ENCODE assay signal across 8 mouse cellular contexts in genomic region chr10:128583644-128584043, GRCm38 (mm10). TPM values are rescaled to one million over a fixed set of nuclear protein-coding genes. Genes with fewer than 3 reads are reported as not detected.
DNase-seq lines count a peak whose midpoint lies in the region; ATAC-seq and TF ChIP-seq lines count a peak whose summit lies in the region.
"Had no signal": no experiment of that assay in that cellular context is flagged by ENCODE, and none has a peak within 500 bp of the region (broad histone marks: within the 10 kb centered on the region; RNA-seq: fewer than 3 reads in every experiment).

No protein-coding gene starts in this region.

- H3K36me3 ChIP-seq in ES-Bruce4 (ENCODE audit: control insufficient read depth, insufficient read depth, low read length, poor library complexity, severe bottlenecking) = peaks cover 13% of the 10 kb centered on the region; the same call in 1 of the 2 replicates
- H3K36me3 ChIP-seq in intestine, postnatal 0 days (ENCODE audit: control insufficient read depth, insufficient read depth) = peaks cover 25% of the 10 kb centered on the region
- H3K36me3 ChIP-seq in forebrain, embryonic 12.5 days (replicated peaks) = no peaks in the 10 kb centered on the region
- H3K36me3 ChIP-seq: liver, embryonic 15.5 days had no signal

- H3K4me2 ChIP-seq in intestine, postnatal 0 days (replicated peaks; ENCODE audit: low read depth) = peak overlapping the region; percentile 35
- H3K4me2 ChIP-seq in forebrain, embryonic 12.5 days = no peak overlapping the region
- H3K4me2 ChIP-seq: liver, embryonic 15.5 days had no signal

- H3K27me3 ChIP-seq in ES-Bruce4 (ENCODE audit: control insufficient read depth, insufficient read depth, low read length, poor library complexity, severe bottlenecking) = no peaks in the 10 kb centered on the region
- peaks cover 4% of the 10 kb centered on the region; the same call in 1 of the 2 replicates for H3K27me3 ChIP-seq in intestine, postnatal 0 days (replicated peaks; ENCODE audit: control insufficient read depth, insufficient read depth, low read length)
- H3K27me3 ChIP-seq in forebrain, embryonic 12.5 days = peaks cover 57% of the 10 kb centered on the region

- TF ChIP-seq CTCF in ES-Bruce4 (IDR thresholded peaks at IDR 0.05; ENCODE audit: low read depth, low read length) = no peak
- TF ChIP-seq CTCF in gastrocnemius, adult 2 months (IDR thresholded peaks at IDR 0.05) = no peak
- TF ChIP-seq CTCF in intestine, postnatal 0 days (IDR thresholded peaks at IDR 0.05; ENCODE audit: low read depth) = no peak

- TF ChIP-seq EP300 in ES-Bruce4 (IDR thresholded peaks at IDR 0.05; ENCODE audit: insufficient read depth, low read depth, low read length) = no peak

- no peak overlapping the region for H3K9ac ChIP-seq in ES-Bruce4 (ENCODE audit: low read depth, poor library complexity, severe bottlenecking)
- H3K9ac ChIP-seq in intestine, postnatal 0 days (ENCODE audit: low read depth, low read length) = 0 out of 2 replicates have a peak overlapping the region, but pooled peaks have one; percentile 0
- H3K9ac ChIP-seq in forebrain, embryonic 12.5 days = no peak overlapping the region
- H3K9ac ChIP-seq: liver, embryonic 15.5 days had no signal

- DNase-seq in ZHBTc4 (ENCODE audit: low read depth, low spot score) = peak; percentile 58
- DNase-seq in gastrocnemius, adult 2 months = peak; percentile 82
- peak; percentile 91 for DNase-seq in lung, postnatal 36 days
- no peak for DNase-seq in left cerebral cortex, postnatal 36 days (ENCODE audit: low spot score in 2 of 2)

- H3K4me1 ChIP-seq in ES-Bruce4 (ENCODE audit: control insufficient read depth, insufficient read depth, low read length) = peaks cover 6% of the 10 kb centered on the region
- H3K4me1 ChIP-seq in intestine, postnatal 0 days (replicated peaks; ENCODE audit: control insufficient read depth, insufficient read depth, low read length) = 0 out of 2 replicates have a peak, but pooled peaks cover 5% of the 10 kb centered on the region
- H3K4me1 ChIP-seq in forebrain, embryonic 12.5 days = no peaks in the 10 kb centered on the region

- intact Hi-C loops in gastrocnemius, adult 2 months (cut with DNase I) = no loop called here
- intact Hi-C loops in left cerebral cortex, postnatal 36 days (cut with DNase I) = no loop called here

- H3K9me3 ChIP-seq in ES-Bruce4 (replicated peaks; ENCODE audit: control insufficient read depth, insufficient read depth, low read length, poor library complexity, severe bottlenecking) = no peaks in the 10 kb centered on the region
- no peaks in the 10 kb centered on the region for H3K9me3 ChIP-seq in intestine, postnatal 0 days (ENCODE audit: control insufficient read depth)
- no peaks in the 10 kb centered on the region for H3K9me3 ChIP-seq in forebrain, embryonic 12.5 days
- H3K9me3 ChIP-seq: liver, embryonic 15.5 days had no signal

- no peak for ATAC-seq in intestine, postnatal 0 days
- ATAC-seq in forebrain, embryonic 12.5 days (ENCODE audit: low FRiP score) = no peak; the same call in 1 of the 2 replicates

- no peak for TF ChIP-seq POLR2A in ES-Bruce4 (IDR thresholded peaks at IDR 0.05; ENCODE audit: insufficient read depth, low read length)

- H3K4me3 ChIP-seq in ES-Bruce4 (ENCODE audit: low read depth, low read length) = peak overlapping the region; percentile 27
- peak overlapping the region; percentile 64 for H3K4me3 ChIP-seq in gastrocnemius, adult 2 months
- no peak overlapping the region for H3K4me3 ChIP-seq in intestine, postnatal 0 days (ENCODE audit: low read depth, low read length)
- H3K4me3 ChIP-seq in forebrain, embryonic 12.5 days (replicated peaks) = no peak overlapping the region
- H3K4me3 ChIP-seq: liver, embryonic 15.5 days had no signal

- WGBS in intestine, postnatal 0 days = 32% methylated on average over 7 of the region's 7 CpGs
- WGBS in forebrain, embryonic 12.5 days = 25% methylated on average over 7 of the region's 7 CpGs

- peak overlapping the region; percentile 11; the same call in 1 of the 2 replicates for H3K27ac ChIP-seq in ES-Bruce4 (ENCODE audit: insufficient read depth, low read length)
- H3K27ac ChIP-seq in gastrocnemius, adult 2 months = peak overlapping the region; percentile 86
- peak overlapping the region; percentile 57; the same call in 1 of the 2 replicates for H3K27ac ChIP-seq in intestine, postnatal 0 days (ENCODE audit: low read depth, low read length)
- H3K27ac ChIP-seq in forebrain, embryonic 12.5 days = no peak overlapping the region
- H3K27ac ChIP-seq: liver, embryonic 15.5 days had no signal

RNA-seq across cellular contexts. Expression of gene Erbb3, which starts 5.8 kb away (rescaled TPM):
- polyA plus RNA-seq in ES-Bruce4 (2011; ENCODE audit: insufficient read depth, insufficient read length, low read depth, missing spikeins) = 39.4 and 41.7 TPM in 2 replicates
- 1 to 10 TPM; 1.6 to 2.6 TPM for total RNA-seq in gastrocnemius, adult 2 months (2021)
- polyA plus RNA-seq in intestine, postnatal 0 days (2015; fragmentation: Nextera tagmentation; extraction: Ambion mirVana) = 22.3 and 23.8 TPM in 2 replicates
- polyA plus RNA-seq in forebrain, embryonic 12.5 days (2016; fragmentation: Nextera tagmentation; extraction: Ambion mirVana) = 2.0 TPM in 2 replicates
- total RNA-seq in left cerebral cortex, postnatal 36 days (2021) = 1 to 10 TPM; 6.5 to 9.4 TPM

RNA-seq across cellular contexts. Expression of gene Pa2g4, which starts 17.9 kb away (rescaled TPM):
- 366 and 396 TPM in 2 replicates for polyA plus RNA-seq in ES-Bruce4 (2011; ENCODE audit: insufficient read depth, insufficient read length, low read depth, missing spikeins)
- total RNA-seq in gastrocnemius, adult 2 months (2021) = 10 to 100 TPM; 37.8 to 39.3 TPM
- 65.3 and 66.8 TPM in 2 replicates for polyA plus RNA-seq in intestine, postnatal 0 days (2015; fragmentation: Nextera tagmentation; extraction: Ambion mirVana)
- 196 and 203 TPM in 2 replicates for polyA plus RNA-seq in forebrain, embryonic 12.5 days (2016; fragmentation: Nextera tagmentation; extraction: Ambion mirVana)
- 10 to 100 TPM; 58.2 to 59.3 TPM for total RNA-seq in left cerebral cortex, postnatal 36 days (2021)

RNA-seq across cellular contexts. Expression of gene Rpl41, which starts 34.5 kb away (rescaled TPM):
- polyA plus RNA-seq in ES-Bruce4 (2011; ENCODE audit: insufficient read depth, insufficient read length, low read depth, missing spikeins) = 3,771 and 3,978 TPM in 2 replicates
- 1,000 to 10,000 TPM in 1 of 2 experiments, 100 to 1,000 TPM in 1; 932 to 1,025 TPM for total RNA-seq in gastrocnemius, adult 2 months (2021)
- polyA plus RNA-seq in intestine, postnatal 0 days (2015; fragmentation: Nextera tagmentation; extraction: Ambion mirVana) = 2,426 and 2,428 TPM in 2 replicates
- polyA plus RNA-seq in forebrain, embryonic 12.5 days (2016; fragmentation: Nextera tagmentation; extraction: Ambion mirVana) = 2,598 and 2,922 TPM in 2 replicates
- 1,000 to 10,000 TPM; 1,491 to 1,683 TPM for total RNA-seq in left cerebral cortex, postnatal 36 days (2021)

RNA-seq across cellular contexts. Expression of gene Zc3h10, which starts 36.1 kb away (rescaled TPM):
- polyA plus RNA-seq in ES-Bruce4 (2011; ENCODE audit: insufficient read depth, insufficient read length, low read depth, missing spikeins) = 22.4 and 24.6 TPM in 2 replicates
- 1 to 10 TPM; 4.2 to 6.5 TPM for total RNA-seq in gastrocnemius, adult 2 months (2021)
- 10.0 and 10.4 TPM in 2 replicates for polyA plus RNA-seq in intestine, postnatal 0 days (2015; fragmentation: Nextera tagmentation; extraction: Ambion mirVana)
- 19.9 and 20.5 TPM in 2 replicates for polyA plus RNA-seq in forebrain, embryonic 12.5 days (2016; fragmentation: Nextera tagmentation; extraction: Ambion mirVana)
- 10 to 100 TPM; 14.2 to 15.0 TPM for total RNA-seq in left cerebral cortex, postnatal 36 days (2021)

RNA-seq across cellular contexts. Expression of gene Rps26, which starts 42.9 kb away (rescaled TPM):
- polyA plus RNA-seq in ES-Bruce4 (2011; ENCODE audit: insufficient read depth, insufficient read length, low read depth, missing spikeins) = 1,832 and 1,959 TPM in 2 replicates
- total RNA-seq in gastrocnemius, adult 2 months (2021) = 100 to 1,000 TPM; 299 to 383 TPM
- polyA plus RNA-seq in intestine, postnatal 0 days (2015; fragmentation: Nextera tagmentation; extraction: Ambion mirVana) = 519 and 548 TPM in 2 replicates
- polyA plus RNA-seq in forebrain, embryonic 12.5 days (2016; fragmentation: Nextera tagmentation; extraction: Ambion mirVana) = 484 and 501 TPM in 2 replicates
- total RNA-seq in left cerebral cortex, postnatal 36 days (2021) = 100 to 1,000 TPM; 245 to 252 TPM

Comparison
In these comparisons a context has a peak if more than half of its experiments do, and no peak if none do; other contexts are left out.
1. H3K4me3 ChIP-seq: peak in ES-Bruce4 (single experiment) and gastrocnemius, adult 2 months (single experiment); none in intestine, postnatal 0 days (single experiment) and forebrain, embryonic 12.5 days (single experiment).
2. DNase-seq: peak in ZHBTc4 (single experiment), gastrocnemius, adult 2 months (single experiment) and lung, postnatal 36 days (single experiment); none in left cerebral cortex, postnatal 36 days (0 of 2).